In genomic region chr7:112620322-112621179, GRCm38 (mm10) we compare ENCODE assay signal across 8 mouse cellular contexts. TPM values are rescaled to one million over a fixed set of nuclear protein-coding genes. Genes with fewer than 3 reads are reported as not detected.
A peak's percentile ranks its signal among the peaks of the same experiment; 100 is the strongest.
DNase-seq lines count a peak whose midpoint lies in the region; ATAC-seq lines count a peak whose summit lies in the region.

No protein-coding gene starts in this region.

- H3K27me3 ChIP-seq in embryonic facial prominence, embryonic 12.5 days = no peaks in the 10 kb centered on the region
- H3K27me3 ChIP-seq in embryonic facial prominence, embryonic 10.5 days (replicated peaks; ENCODE audit: low read depth, poor library complexity, severe bottlenecking) = no peaks in the 10 kb centered on the region
- no peaks in the 10 kb centered on the region for H3K27me3 ChIP-seq in midbrain, embryonic 11.5 days (ENCODE audit: control insufficient read depth, insufficient read depth, low read length)
- no peaks in the 10 kb centered on the region for H3K27me3 ChIP-seq in midbrain, embryonic 10.5 days (ENCODE audit: low read depth, poor library complexity, severe bottlenecking)
- H3K27me3 ChIP-seq in limb, embryonic 15.5 days = no peaks in the 10 kb centered on the region

- H3K4me1 ChIP-seq in embryonic facial prominence, embryonic 12.5 days = peaks cover 5% of the 10 kb centered on the region; the same call in 1 of the 2 replicates
- peaks cover 4% of the 10 kb centered on the region; the same call in 1 of the 2 replicates for H3K4me1 ChIP-seq in embryonic facial prominence, embryonic 10.5 days
- H3K4me1 ChIP-seq in midbrain, embryonic 11.5 days (ENCODE audit: control insufficient read depth, insufficient read depth, low read length) = no peaks in the 10 kb centered on the region
- H3K4me1 ChIP-seq in midbrain, embryonic 10.5 days = peaks cover 4% of the 10 kb centered on the region; the same call in 1 of the 2 replicates
- H3K4me1 ChIP-seq in limb, embryonic 15.5 days = peaks cover 5% of the 10 kb centered on the region

- intact Hi-C loops in heart, postnatal 10 days (cut with DNase I) = no loop called here

- ATAC-seq in embryonic facial prominence, embryonic 12.5 days (ENCODE audit: insufficient number of reproducible peaks, insufficient read depth, low FRiP score, low TSS enrichment) = no peak; the same call in 1 of the 2 replicates
- no peak for ATAC-seq in midbrain, embryonic 11.5 days (ENCODE audit: low FRiP score)
- ATAC-seq in limb, embryonic 15.5 days (ENCODE audit: insufficient number of reproducible peaks, low FRiP score, low TSS enrichment, low read depth) = no peak
- no peak for ATAC-seq in megakaryocyte-erythroid progenitor cell, adult 5-6 weeks (replicated peaks; ENCODE audit: low FRiP score, low TSS enrichment, poor library complexity, severe bottlenecking)

- H3K9me3 ChIP-seq in embryonic facial prominence, embryonic 12.5 days = no peaks in the 10 kb centered on the region
- no peaks in the 10 kb centered on the region for H3K9me3 ChIP-seq in embryonic facial prominence, embryonic 10.5 days
- H3K9me3 ChIP-seq in midbrain, embryonic 11.5 days (ENCODE audit: control insufficient read depth, low read length) = no peaks in the 10 kb centered on the region
- H3K9me3 ChIP-seq in midbrain, embryonic 10.5 days (replicated peaks) = no peaks in the 10 kb centered on the region
- H3K9me3 ChIP-seq in limb, embryonic 15.5 days = no peaks in the 10 kb centered on the region

- DNase-seq in embryonic facial prominence, embryonic 10.5 days (ENCODE audit: low spot score) = no peak
- DNase-seq in midbrain, embryonic 11.5 days (ENCODE audit: low spot score, missing footprints) = peak; percentile 65
- no peak for DNase-seq in midbrain, embryonic 10.5 days (ENCODE audit: low spot score)
- peak; percentile 27 to 38 for DNase-seq in heart, postnatal 10 days
- no peak for DNase-seq in urinary bladder, postnatal 4 days (ENCODE audit: low spot score in 2 of 2)

- H3K4me3 ChIP-seq in embryonic facial prominence, embryonic 12.5 days = no peak overlapping the region
- no peak overlapping the region for H3K4me3 ChIP-seq in embryonic facial prominence, embryonic 10.5 days
- no peak overlapping the region for H3K4me3 ChIP-seq in midbrain, embryonic 11.5 days (ENCODE audit: low read depth, low read length)
- H3K4me3 ChIP-seq in midbrain, embryonic 10.5 days = no peak overlapping the region
- peak overlapping the region; percentile 1; the same call in 1 of the 2 replicates for H3K4me3 ChIP-seq in limb, embryonic 15.5 days

- H3K4me2 ChIP-seq in embryonic facial prominence, embryonic 12.5 days (replicated peaks) = no peak overlapping the region
- no peak overlapping the region for H3K4me2 ChIP-seq in midbrain, embryonic 11.5 days
- peak overlapping the region; percentile 8 for H3K4me2 ChIP-seq in limb, embryonic 15.5 days

- no peak overlapping the region for H3K9ac ChIP-seq in embryonic facial prominence, embryonic 12.5 days
- no peak overlapping the region for H3K9ac ChIP-seq in midbrain, embryonic 11.5 days (ENCODE audit: low read length)
- H3K9ac ChIP-seq in limb, embryonic 15.5 days = no peak overlapping the region

- peak overlapping the region; percentile 75 for H3K27ac ChIP-seq in embryonic facial prominence, embryonic 12.5 days
- no peak overlapping the region for H3K27ac ChIP-seq in embryonic facial prominence, embryonic 10.5 days (replicated peaks)
- no peak overlapping the region for H3K27ac ChIP-seq in midbrain, embryonic 11.5 days (ENCODE audit: low read depth, low read length)
- no peak overlapping the region for H3K27ac ChIP-seq in midbrain, embryonic 10.5 days (replicated peaks)
- peak overlapping the region; percentile 66 for H3K27ac ChIP-seq in limb, embryonic 15.5 days

- 68% methylated on average over 22 of the region's 22 CpGs for WGBS in embryonic facial prominence, embryonic 12.5 days
- 82% methylated on average over 22 of the region's 22 CpGs for WGBS in embryonic facial prominence, embryonic 10.5 days
- WGBS in midbrain, embryonic 11.5 days = 87% methylated on average over 22 of the region's 22 CpGs
- 86% methylated on average over 22 of the region's 22 CpGs for WGBS in midbrain, embryonic 10.5 days
- WGBS in limb, embryonic 15.5 days = 64% methylated on average over 22 of the region's 22 CpGs

- no peaks in the 10 kb centered on the region for H3K36me3 ChIP-seq in embryonic facial prominence, embryonic 12.5 days
- no peaks in the 10 kb centered on the region for H3K36me3 ChIP-seq in embryonic facial prominence, embryonic 10.5 days (replicated peaks)
- no peaks in the 10 kb centered on the region for H3K36me3 ChIP-seq in midbrain, embryonic 11.5 days (ENCODE audit: control insufficient read depth, insufficient read depth, low read length)
- H3K36me3 ChIP-seq in midbrain, embryonic 10.5 days = no peaks in the 10 kb centered on the region
- H3K36me3 ChIP-seq in limb, embryonic 15.5 days = no peaks in the 10 kb centered on the region

RNA-seq across cellular contexts. Expression of gene Tead1, which starts 58.6 kb away (rescaled TPM):
- polyA plus RNA-seq in embryonic facial prominence, embryonic 12.5 days (2016; fragmentation: Nextera tagmentation; extraction: Ambion mirVana) = 32.8 and 40.0 TPM in 2 replicates
- 20.2 and 23.5 TPM in 2 replicates for polyA plus RNA-seq in embryonic facial prominence, embryonic 10.5 days (2016; fragmentation: Nextera tagmentation; extraction: Ambion mirVana)
- polyA plus RNA-seq in midbrain, embryonic 11.5 days (2014; fragmentation: Nextera tagmentation; extraction: Ambion mirVana) = 12.3 and 14.3 TPM in 2 replicates
- polyA plus RNA-seq in midbrain, embryonic 10.5 days (2016; fragmentation: Nextera tagmentation; extraction: Ambion mirVana) = 17.1 and 17.6 TPM in 2 replicates
- total RNA-seq in heart, postnatal 10 days (2021) = 100 to 1,000 TPM; 134 to 147 TPM
- 22.6 and 24.5 TPM in 2 replicates for polyA plus RNA-seq in limb, embryonic 15.5 days (2015; fragmentation: Nextera tagmentation; extraction: Ambion mirVana)
- not detected in 2 replicates for total RNA-seq in megakaryocyte-erythroid progenitor cell, adult 5-6 weeks (2014; fragmentation: Nextera tagmentation)
- 2.5 TPM in 1 of 2 replicates, not detected in the other for total RNA-seq in megakaryocyte-erythroid progenitor cell, adult 5-6 weeks (2017)

Comparison
In these comparisons a context has a peak if more than half of its experiments do, and no peak if none do; other contexts are left out.
1. H3K27ac ChIP-seq: peak in embryonic facial prominence, embryonic 12.5 days (single experiment) and limb, embryonic 15.5 days (single experiment); none in embryonic facial prominence, embryonic 10.5 days (single experiment), midbrain, embryonic 11.5 days (single experiment) and midbrain, embryonic 10.5 days (single experiment).
2. DNase-seq: peak in midbrain, embryonic 11.5 days (single experiment) and heart, postnatal 10 days (2 of 2); none in embryonic facial prominence, embryonic 10.5 days (single experiment), midbrain, embryonic 10.5 days (single experiment) and urinary bladder, postnatal 4 days (0 of 2).